Mouse (Mus musculus): ENCODE measurements around the gene Vapb. TPM values are rescaled to one million over a fixed set of nuclear protein-coding genes. Genes with fewer than 3 reads are reported as not detected.
"Not testable (repeated sequence)": the region's sequence is repeated elsewhere in the genome, so short reads cannot be mapped to it uniquely, and the experiment has no call there.

Vapb gene
- polyA plus RNA-seq, 1 experiment from 2014 or later: 11.7 TPM

DNA sequence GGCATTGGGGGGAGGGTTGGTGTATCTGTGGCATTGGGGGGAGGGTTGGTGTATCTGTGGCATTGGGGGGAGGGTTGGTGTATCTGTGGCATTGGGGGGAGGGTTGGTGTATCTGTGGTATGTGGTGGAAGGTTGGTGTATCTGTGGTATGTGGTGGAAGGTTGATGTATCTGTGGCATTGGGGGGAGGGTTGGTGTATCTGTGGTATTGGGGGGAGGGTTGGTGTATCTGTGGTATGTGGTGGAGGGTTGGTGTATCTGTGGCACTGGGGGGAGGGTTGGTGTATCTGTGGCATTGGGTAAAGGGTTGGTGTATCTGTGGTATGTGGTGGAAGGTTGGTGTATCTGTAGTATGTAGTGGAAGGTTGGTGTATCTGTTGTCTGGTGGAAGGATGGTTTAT lies 29.7 kb upstream of the Vapb start:
- H3K4me1 ChIP-seq (replicated peaks; ENCODE audit: control insufficient read depth, insufficient read depth, low read length); H3K4me3 ChIP-seq (ENCODE audit: low read depth, low read length); H3K27ac ChIP-seq (ENCODE audit: low read depth); H3K4me2 ChIP-seq (ENCODE audit: low read length); H3K9ac ChIP-seq (ENCODE audit: low read length); H3K27me3 ChIP-seq (replicated peaks; ENCODE audit: control insufficient read depth, insufficient read depth, low read length); H3K9me3 ChIP-seq (ENCODE audit: control insufficient read depth, low read length); ATAC-seq (replicated peaks; ENCODE audit: low FRiP score, low TSS enrichment, low read depth); DNase-seq (ENCODE audit: low spot score): not testable (repeated sequence)
- H3K36me3 ChIP-seq (ENCODE audit: control insufficient read depth, insufficient read depth, low read length): peaks cover 28% of the 10 kb centered on the region

DNA sequence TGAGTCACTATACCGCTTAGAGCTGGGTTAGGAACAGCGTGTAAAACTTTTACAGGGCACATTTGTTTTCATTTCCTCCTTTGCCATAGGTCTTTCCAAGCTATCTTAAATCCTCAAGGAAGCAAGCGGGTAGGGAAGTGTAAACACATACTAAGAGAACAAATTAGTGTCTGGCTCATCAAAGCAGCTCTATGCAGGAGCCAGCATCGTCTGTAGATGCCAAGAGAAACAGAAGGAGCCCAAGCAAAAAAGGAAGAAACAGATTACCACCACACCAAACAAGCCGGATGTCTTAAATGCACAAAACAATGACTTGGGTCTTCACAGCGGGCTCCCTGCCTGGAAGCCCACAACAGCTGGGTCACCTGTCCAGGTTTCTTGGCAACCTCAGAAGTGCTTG lies 27.1 kb upstream of the Vapb start:
- H3K27ac ChIP-seq (ENCODE audit: low read depth): no peak overlapping the region
- H3K9ac ChIP-seq (ENCODE audit: low read length): no peak overlapping the region
- no peak for ATAC-seq (replicated peaks; ENCODE audit: low FRiP score, low TSS enrichment, low read depth)
- 63% methylated on average over 6 of the region's 6 CpGs for WGBS
- peaks cover 10% of the 10 kb centered on the region; the same call in 1 of the 2 replicates for H3K36me3 ChIP-seq (ENCODE audit: control insufficient read depth, insufficient read depth, low read length)
- no peak overlapping the region for H3K4me3 ChIP-seq (ENCODE audit: low read depth, low read length)
- H3K27me3 ChIP-seq (replicated peaks; ENCODE audit: control insufficient read depth, insufficient read depth, low read length): no peaks in the 10 kb centered on the region
- no peaks in the 10 kb centered on the region for H3K9me3 ChIP-seq (ENCODE audit: control insufficient read depth, low read length)
- H3K4me2 ChIP-seq (ENCODE audit: low read length): no peak overlapping the region
- no peak for DNase-seq (ENCODE audit: low spot score)
- peaks cover 9% of the 10 kb centered on the region for H3K4me1 ChIP-seq (replicated peaks; ENCODE audit: control insufficient read depth, insufficient read depth, low read length)

DNA sequence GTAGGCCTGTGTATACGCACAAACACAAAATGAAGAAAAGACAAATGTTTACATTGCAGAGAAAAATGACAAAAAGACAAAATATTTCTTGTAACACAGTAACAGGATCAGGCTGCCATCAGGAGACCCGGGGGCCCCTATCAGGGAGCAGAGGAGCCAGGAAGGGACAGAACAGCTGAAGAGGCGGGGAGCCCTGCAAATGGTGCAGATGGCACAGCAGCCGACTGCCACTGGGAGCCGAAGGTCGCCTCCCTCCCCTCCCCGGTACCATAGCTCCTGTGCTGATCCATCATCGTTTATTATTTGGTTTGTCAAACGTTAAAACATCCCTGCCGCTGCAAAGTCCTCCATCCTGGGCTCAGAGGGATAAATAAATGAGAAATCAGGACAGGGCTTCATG lies 24.7 kb upstream of the Vapb start:
- DNase-seq (ENCODE audit: low spot score): no peak
- Histone ChIP-seq H3K27ac (ENCODE audit: low read depth) (peak overlapping the region; percentile 34; the same call in 1 of the 2 replicates), H3K27me3 (replicated peaks; ENCODE audit: control insufficient read depth, insufficient read depth, low read length) (no peaks in the 10 kb centered on the region), H3K36me3 (ENCODE audit: control insufficient read depth, insufficient read depth, low read length) (peaks cover 4% of the 10 kb centered on the region; the same call in 1 of the 2 replicates), H3K4me2 (ENCODE audit: low read length) (no peak overlapping the region), H3K9me3 (ENCODE audit: control insufficient read depth, low read length) (no peaks in the 10 kb centered on the region), H3K4me1 (replicated peaks; ENCODE audit: control insufficient read depth, insufficient read depth, low read length) (peaks cover 9% of the 10 kb centered on the region), H3K4me3 (ENCODE audit: low read depth, low read length) (no peak overlapping the region), H3K9ac (ENCODE audit: low read length) (no peak overlapping the region)
- ATAC-seq (replicated peaks; ENCODE audit: low FRiP score, low TSS enrichment, low read depth): no peak
- WGBS: 26% methylated on average over 10 of the region's 10 CpGs

GRCm38 (mm10) chr2:173713241-173713640 lies 24.1 kb upstream of the Vapb start:
- Histone ChIP-seq H3K36me3 (ENCODE audit: control insufficient read depth, insufficient read depth, low read length) (no peaks in the 10 kb centered on the region), H3K4me2 (ENCODE audit: low read length) (no peak overlapping the region), H3K27ac (ENCODE audit: low read depth) (peak overlapping the region; percentile 34; the same call in 1 of the 2 replicates), H3K9ac (ENCODE audit: low read length) (no peak overlapping the region), H3K9me3 (ENCODE audit: control insufficient read depth, low read length) (no peaks in the 10 kb centered on the region), H3K27me3 (replicated peaks; ENCODE audit: control insufficient read depth, insufficient read depth, low read length) (no peaks in the 10 kb centered on the region), H3K4me1 (replicated peaks; ENCODE audit: control insufficient read depth, insufficient read depth, low read length) (peaks cover 9% of the 10 kb centered on the region), H3K4me3 (ENCODE audit: low read depth, low read length) (no peak overlapping the region)
- WGBS: 66% methylated on average over 4 of the region's 4 CpGs
- no peak for ATAC-seq (replicated peaks; ENCODE audit: low FRiP score, low TSS enrichment, low read depth)
- DNase-seq (ENCODE audit: low spot score): no peak

DNA sequence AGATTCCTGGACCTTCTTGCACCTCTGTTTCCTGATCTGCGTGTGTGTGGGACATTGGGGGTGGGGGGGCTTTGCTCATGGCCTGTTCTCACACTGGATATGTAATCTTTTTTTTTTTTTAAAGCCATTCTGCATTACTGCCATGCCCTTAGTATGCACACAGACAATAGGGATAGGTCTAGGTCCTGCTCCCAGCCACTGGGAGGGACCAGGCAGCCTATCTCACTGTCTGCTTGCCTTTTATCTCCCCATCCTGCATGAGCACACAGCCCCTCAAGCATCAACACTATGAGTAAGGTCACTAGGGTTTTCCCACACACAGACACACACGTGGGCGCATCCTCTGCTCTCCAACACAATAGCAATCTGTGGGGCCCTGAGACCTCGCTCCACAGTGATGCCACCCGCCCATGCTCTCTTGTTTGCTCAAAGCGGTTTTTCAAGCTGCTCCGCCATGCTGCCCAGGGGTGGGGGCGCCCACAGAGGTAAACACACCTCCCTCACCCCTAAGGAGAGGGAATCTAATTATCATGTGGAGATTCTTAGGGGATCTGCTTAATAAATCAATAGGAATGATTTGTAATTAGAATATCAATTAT lies 22.6 kb upstream of the Vapb start:
- no peak overlapping the region for H3K9ac ChIP-seq (ENCODE audit: low read length)
- peaks cover 9% of the 10 kb centered on the region for H3K4me1 ChIP-seq (replicated peaks; ENCODE audit: control insufficient read depth, insufficient read depth, low read length)
- H3K4me3 ChIP-seq (ENCODE audit: low read depth, low read length): no peak overlapping the region
- no peak overlapping the region for H3K27ac ChIP-seq (ENCODE audit: low read depth)
- WGBS: 72% methylated on average over 8 of the region's 8 CpGs
- no peak overlapping the region for H3K4me2 ChIP-seq (ENCODE audit: low read length)
- ATAC-seq (replicated peaks; ENCODE audit: low FRiP score, low TSS enrichment, low read depth) (no peak), DNase-seq (ENCODE audit: low spot score) (no peak)
- H3K27me3 ChIP-seq (replicated peaks; ENCODE audit: control insufficient read depth, insufficient read depth, low read length): no peaks in the 10 kb centered on the region
- no peaks in the 10 kb centered on the region for H3K9me3 ChIP-seq (ENCODE audit: control insufficient read depth, low read length)
- no peaks in the 10 kb centered on the region for H3K36me3 ChIP-seq (ENCODE audit: control insufficient read depth, insufficient read depth, low read length)

DNA sequence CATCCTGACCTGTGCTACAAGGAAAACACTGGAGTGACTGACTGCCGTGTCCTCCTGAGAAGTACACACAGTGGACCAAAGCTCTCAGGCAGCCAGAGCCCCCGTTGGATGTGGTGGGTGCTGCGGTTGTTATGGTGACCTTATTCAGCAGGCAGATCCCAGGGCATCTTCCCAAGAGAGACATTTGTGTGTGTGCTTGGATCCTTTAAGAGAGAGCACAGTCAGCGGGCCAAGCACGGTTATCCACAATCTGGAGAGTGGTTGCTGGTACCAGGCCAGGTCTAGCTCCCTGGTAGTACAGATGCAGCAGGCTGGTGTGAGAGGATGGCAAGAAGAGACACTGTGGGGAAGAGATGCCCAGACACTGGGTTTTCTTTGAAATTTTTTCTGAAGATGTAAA lies 20.3 kb upstream of the Vapb start:
- no peak overlapping the region for H3K9ac ChIP-seq (ENCODE audit: low read length)
- H3K4me1 ChIP-seq (replicated peaks; ENCODE audit: control insufficient read depth, insufficient read depth, low read length): peaks cover 9% of the 10 kb centered on the region
- DNase-seq (ENCODE audit: low spot score) (no peak), ATAC-seq (replicated peaks; ENCODE audit: low FRiP score, low TSS enrichment, low read depth) (no peak)
- H3K4me3 ChIP-seq (ENCODE audit: low read depth, low read length): no peak overlapping the region
- WGBS: 88% methylated on average over 5 of the region's 5 CpGs
- no peak overlapping the region for H3K27ac ChIP-seq (ENCODE audit: low read depth)
- no peaks in the 10 kb centered on the region for H3K27me3 ChIP-seq (replicated peaks; ENCODE audit: control insufficient read depth, insufficient read depth, low read length)
- no peak overlapping the region for H3K4me2 ChIP-seq (ENCODE audit: low read length)
- no peaks in the 10 kb centered on the region for H3K36me3 ChIP-seq (ENCODE audit: control insufficient read depth, insufficient read depth, low read length)
- no peaks in the 10 kb centered on the region for H3K9me3 ChIP-seq (ENCODE audit: control insufficient read depth, low read length)

GRCm38 (mm10) chr2:173719115-173719514 lies 18.2 kb upstream of the Vapb start, which contains the start of gene 1700010B08Rik:
Gene 1700010B08Rik (plus strand): TSS chr2:173719415.
- not testable (repeated sequence) for ATAC-seq (replicated peaks; ENCODE audit: low FRiP score, low TSS enrichment, low read depth); H3K27me3 ChIP-seq (replicated peaks; ENCODE audit: control insufficient read depth, insufficient read depth, low read length); H3K4me2 ChIP-seq (ENCODE audit: low read length); H3K36me3 ChIP-seq (ENCODE audit: control insufficient read depth, insufficient read depth, low read length); DNase-seq (ENCODE audit: low spot score); H3K4me3 ChIP-seq (ENCODE audit: low read depth, low read length); H3K9ac ChIP-seq (ENCODE audit: low read length); H3K9me3 ChIP-seq (ENCODE audit: control insufficient read depth, low read length); H3K4me1 ChIP-seq (replicated peaks; ENCODE audit: control insufficient read depth, insufficient read depth, low read length); H3K27ac ChIP-seq (ENCODE audit: low read depth)
- WGBS: 85% methylated on average over 5 of the region's 7 CpGs

DNA sequence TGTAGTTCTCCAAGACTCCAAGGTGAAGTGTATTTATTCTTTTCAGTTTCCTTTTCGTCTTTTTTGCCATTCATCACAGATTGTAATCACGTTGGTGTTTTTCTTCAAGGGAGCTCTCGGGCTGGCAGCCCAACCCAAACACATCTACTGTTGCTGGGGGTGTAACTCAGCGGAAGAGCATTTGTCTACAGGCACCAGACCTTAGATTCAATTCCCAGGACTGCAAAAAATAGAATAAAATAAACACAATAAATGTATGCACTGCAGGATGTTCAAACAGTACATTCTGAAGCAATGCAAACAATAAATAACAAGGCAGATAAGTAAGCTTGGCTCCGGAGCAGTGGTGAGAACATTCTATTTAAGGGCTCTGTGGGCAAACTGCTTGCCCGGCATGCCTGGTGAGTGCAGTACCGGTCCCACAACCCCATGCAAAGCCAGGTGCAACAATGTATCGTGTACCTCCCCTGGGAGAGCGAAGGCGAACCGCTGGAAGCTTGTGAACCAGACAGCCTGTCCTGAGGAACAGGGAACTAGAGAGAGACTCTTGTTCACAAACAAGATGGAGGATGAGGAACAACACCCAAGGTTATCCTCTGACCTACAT lies 15.0 kb upstream of the Vapb start:
- Histone ChIP-seq H3K36me3 (ENCODE audit: control insufficient read depth, insufficient read depth, low read length) (no peaks in the 10 kb centered on the region), H3K27me3 (replicated peaks; ENCODE audit: control insufficient read depth, insufficient read depth, low read length) (no peaks in the 10 kb centered on the region), H3K9ac (ENCODE audit: low read length) (no peak overlapping the region), H3K4me1 (replicated peaks; ENCODE audit: control insufficient read depth, insufficient read depth, low read length) (peaks cover 13% of the 10 kb centered on the region), H3K4me3 (ENCODE audit: low read depth, low read length) (no peak overlapping the region), H3K9me3 (ENCODE audit: control insufficient read depth, low read length) (no peaks in the 10 kb centered on the region), H3K27ac (ENCODE audit: low read depth) (no peak overlapping the region), H3K4me2 (ENCODE audit: low read length) (no peak overlapping the region)
- DNase-seq (ENCODE audit: low spot score): no peak
- no peak for ATAC-seq (replicated peaks; ENCODE audit: low FRiP score, low TSS enrichment, low read depth)
- 34% methylated on average over 11 of the region's 11 CpGs for WGBS

- Histone ChIP-seq H3K4me2 (ENCODE audit: low read length) (no peak overlapping the region), H3K27ac (ENCODE audit: low read depth) (no peak overlapping the region), H3K36me3 (ENCODE audit: control insufficient read depth, insufficient read depth, low read length) (no peaks in the 10 kb centered on the region), H3K9ac (ENCODE audit: low read length) (no peak overlapping the region), H3K27me3 (replicated peaks; ENCODE audit: control insufficient read depth, insufficient read depth, low read length) (no peaks in the 10 kb centered on the region), H3K9me3 (ENCODE audit: control insufficient read depth, low read length) (0 out of 2 replicates have a peak, but pooled peaks cover 3% of the 10 kb centered on the region), H3K4me3 (ENCODE audit: low read depth, low read length) (no peak overlapping the region), H3K4me1 (replicated peaks; ENCODE audit: control insufficient read depth, insufficient read depth, low read length) (peaks cover 13% of the 10 kb centered on the region)
- 46% methylated on average over 14 of the region's 14 CpGs for WGBS
- DNase-seq (ENCODE audit: low spot score) (no peak), ATAC-seq (replicated peaks; ENCODE audit: low FRiP score, low TSS enrichment, low read depth) (no peak)
Measured at GRCm38 (mm10) chr2:173724382-173724781, 12.9 kb upstream of the Vapb start.
